8 mouse cellular contexts compared by ENCODE assay signal in genomic region chr9:69517387-69518035, GRCm38 (mm10).
DNase-seq lines count a peak whose midpoint lies in the region.

No protein-coding gene starts in this region.

- intact Hi-C loops in heart, postnatal 10 days (cut with DNase I): no loop called here
- intact Hi-C loops in gastrocnemius, postnatal 14 days (cut with DNase I; ENCODE audit: low total_unique reads): no loop called here

- peak; percentile 82 for DNase-seq in heart, adult 11 months
- no peak for DNase-seq in heart, postnatal 10 days
- DNase-seq in frontal cortex, adult 2 months (ENCODE audit: extremely low spot score in 1 of 2, low spot score in 1 of 2): peak; percentile 74 to 89
- DNase-seq in layer of hippocampus, adult 9-10 months (ENCODE audit: low spot score): peak; percentile 53
- peak; percentile 59 for DNase-seq in lung, postnatal 10 days
- peak; percentile 75 for DNase-seq in telencephalon, adult 2 months (ENCODE audit: low read depth, low spot score)
- DNase-seq in gastrocnemius, postnatal 14 days: no peak
- no peak for DNase-seq in embryo, embryonic 9.5 days (ENCODE audit: extremely low spot score)

Comparison
In these comparisons a context has a peak if more than half of its experiments do, and no peak if none do; other contexts are left out.
1. DNase-seq: peak in heart, adult 11 months (single experiment), frontal cortex, adult 2 months (2 of 2), layer of hippocampus, adult 9-10 months (single experiment), lung, postnatal 10 days (single experiment) and telencephalon, adult 2 months (single experiment); none in heart, postnatal 10 days (0 of 2), gastrocnemius, postnatal 14 days (single experiment) and embryo, embryonic 9.5 days (single experiment).